In the genomic region with DNA sequence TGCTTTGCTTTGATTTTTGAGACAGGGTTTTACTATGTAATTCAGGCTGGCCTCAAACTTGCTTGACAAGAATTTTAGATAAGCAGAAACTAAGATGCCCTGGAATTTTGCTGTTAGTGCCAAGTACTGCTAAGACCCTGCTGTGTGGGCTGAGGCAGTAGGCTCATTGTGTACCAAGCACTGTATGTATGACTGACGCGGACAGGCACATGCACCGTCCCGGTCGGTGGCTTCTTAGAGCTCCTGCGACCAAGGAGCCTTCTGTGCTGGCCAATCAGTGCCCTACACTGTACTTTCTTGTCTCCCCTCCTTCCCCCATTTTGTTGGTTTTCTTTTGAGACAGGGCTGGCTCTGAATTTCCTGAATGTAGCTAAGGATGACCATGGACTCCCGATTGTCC, we compare ENCODE assay signal across 16 mouse cellular contexts. TPM values are rescaled to one million over a fixed set of nuclear protein-coding genes. Genes with fewer than 3 reads are reported as not detected.
A peak's percentile ranks its signal among the peaks of the same experiment; 100 is the strongest.
DNase-seq lines count a peak whose midpoint lies in the region; ATAC-seq and TF ChIP-seq lines count a peak whose summit lies in the region.
"Had no signal": no experiment of that assay in that cellular context is flagged by ENCODE, and none has a peak within 500 bp of the region (broad histone marks: within the 10 kb centered on the region; RNA-seq: fewer than 3 reads in every experiment).

No protein-coding gene starts in this region.

- intact Hi-C loops in heart, adult 2 months (cut with DNase I) = loop anchor here (5.0 to 10.0 kb wide), 4 partner anchors 43 to 890 kb away; a partner anchor contains a TSS

- H3K4me3 ChIP-seq in heart, adult 2 months = no peak overlapping the region
- H3K4me3 ChIP-seq in kidney, embryonic 16.5 days (ENCODE audit: low read length) = no peak overlapping the region
- H3K4me3 ChIP-seq in G1E (ENCODE audit: low read depth, low read length) = peak overlapping the region; percentile 77; the same call in 1 of the 2 replicates
- H3K4me3 ChIP-seq in liver, embryonic 11.5 days (ENCODE audit: low read depth, low read length) = peak overlapping the region; percentile 85
- H3K4me3 ChIP-seq: hindbrain, embryonic 15.5 days had no signal

- no peaks in the 10 kb centered on the region for H3K79me2 ChIP-seq in heart, adult 2 months (replicated peaks; ENCODE audit: control insufficient read depth, insufficient read depth, low read length)

- no peak for TF ChIP-seq POLR2A in heart, adult 2 months (IDR thresholded peaks at IDR 0.05; ENCODE audit: insufficient read depth, low read depth, low read length)

- no peak for ATAC-seq in kidney, embryonic 16.5 days (ENCODE audit: low FRiP score, low TSS enrichment)
- ATAC-seq in G1E (ENCODE audit: extremely low read depth, insufficient number of reproducible peaks, low FRiP score, poor library complexity, severe bottlenecking) = no peak
- ATAC-seq in liver, embryonic 11.5 days (replicated peaks; ENCODE audit: low FRiP score) = no peak
- ATAC-seq: forebrain, embryonic 14.5 days had no signal

- no peaks in the 10 kb centered on the region; the same call in none of the 2 replicates for H3K36me3 ChIP-seq in heart, adult 2 months (ENCODE audit: control insufficient read depth, insufficient read depth, low read length)
- peaks cover 40% of the 10 kb centered on the region for H3K36me3 ChIP-seq in kidney, embryonic 16.5 days (ENCODE audit: insufficient read depth, low read length)
- peaks cover 62% of the 10 kb centered on the region for H3K36me3 ChIP-seq in G1E (replicated peaks)
- H3K36me3 ChIP-seq in liver, embryonic 11.5 days (ENCODE audit: control insufficient read depth, insufficient read depth, low read length) = peaks cover 45% of the 10 kb centered on the region

- H3K9me3 ChIP-seq in kidney, embryonic 16.5 days (ENCODE audit: low read length) = no peaks in the 10 kb centered on the region
- no peaks in the 10 kb centered on the region for H3K9me3 ChIP-seq in G1E (replicated peaks)
- H3K9me3 ChIP-seq in liver, embryonic 11.5 days (ENCODE audit: control insufficient read depth, low read length) = no peaks in the 10 kb centered on the region
- H3K9me3 ChIP-seq: hindbrain, embryonic 15.5 days had no signal

- no peak for DNase-seq in heart, adult 2 months
- no peak for DNase-seq in heart, postnatal 4 days
- no peak for DNase-seq in kidney, postnatal 14 days
- no peak for DNase-seq in G1E (ENCODE audit: low spot score)
- no peak for DNase-seq in liver, embryonic 11.5 days (ENCODE audit: low spot score)
- no peak for DNase-seq in thymus, postnatal 10 days (ENCODE audit: low spot score in 2 of 2)
- no peak for DNase-seq in ovary, postnatal 14 days (ENCODE audit: low spot score)
- DNase-seq: adrenal gland, adult 2 months; embryo, embryonic 11 days; gastrocnemius, postnatal 25 days had no signal

- H3K27ac ChIP-seq in heart, adult 2 months = peak overlapping the region; percentile 78
- peak overlapping the region; percentile 65; the same call in 1 of the 2 replicates for H3K27ac ChIP-seq in kidney, embryonic 16.5 days (ENCODE audit: low read length)
- H3K27ac ChIP-seq in liver, embryonic 11.5 days (ENCODE audit: low read depth, low read length) = peak overlapping the region; percentile 93
- H3K27ac ChIP-seq: hindbrain, embryonic 15.5 days; macrophage had no signal

- WGBS in heart, adult 2 months = 72% methylated on average over 7 of the region's 7 CpGs
- 79% methylated on average over 7 of the region's 7 CpGs for WGBS in kidney, embryonic 16.5 days
- 75% methylated on average over 7 of the region's 7 CpGs for WGBS in liver, embryonic 11.5 days

- H3K4me1 ChIP-seq in heart, adult 2 months (ENCODE audit: control insufficient read depth, insufficient read depth, low read length) = peaks cover 21% of the 10 kb centered on the region
- H3K4me1 ChIP-seq in kidney, embryonic 16.5 days (ENCODE audit: insufficient read depth, low read length) = peaks cover 42% of the 10 kb centered on the region
- peaks cover 90% of the 10 kb centered on the region for H3K4me1 ChIP-seq in G1E (ENCODE audit: insufficient read depth, low read depth, low read length)
- peaks cover 40% of the 10 kb centered on the region for H3K4me1 ChIP-seq in liver, embryonic 11.5 days (replicated peaks; ENCODE audit: control insufficient read depth, insufficient read depth, low read length)

- no peak for TF ChIP-seq EP300 in heart, adult 2 months (IDR thresholded peaks at IDR 0.05; ENCODE audit: insufficient read depth, low read depth, low read length)

- no peak for TF ChIP-seq CTCF in heart, adult 2 months (IDR thresholded peaks at IDR 0.05)
- no peak for TF ChIP-seq CTCF in G1E (IDR thresholded peaks at IDR 0.05; ENCODE audit: low read depth, low read length)

- H3K27me3 ChIP-seq in heart, adult 2 months (ENCODE audit: control insufficient read depth, insufficient read depth, low read length) = no peaks in the 10 kb centered on the region
- no peaks in the 10 kb centered on the region for H3K27me3 ChIP-seq in kidney, embryonic 16.5 days (ENCODE audit: insufficient read depth, low read length)
- H3K27me3 ChIP-seq in G1E (ENCODE audit: insufficient read depth, low read length) = no peaks in the 10 kb centered on the region
- H3K27me3 ChIP-seq in liver, embryonic 11.5 days (replicated peaks; ENCODE audit: control insufficient read depth, insufficient read depth, low read length) = no peaks in the 10 kb centered on the region
- H3K27me3 ChIP-seq: CH12.LX; hindbrain, embryonic 15.5 days had no signal

- H3K9ac ChIP-seq in heart, adult 2 months (ENCODE audit: low read depth, low read length) = no peak overlapping the region
- no peak overlapping the region for H3K9ac ChIP-seq in kidney, embryonic 16.5 days (replicated peaks; ENCODE audit: low read length)
- H3K9ac ChIP-seq in liver, embryonic 11.5 days (ENCODE audit: low read depth, low read length) = peak overlapping the region; percentile 93
- H3K9ac ChIP-seq: hindbrain, embryonic 15.5 days had no signal

- no peak overlapping the region for H3K4me2 ChIP-seq in kidney, embryonic 16.5 days (replicated peaks; ENCODE audit: low read depth, low read length)
- peak overlapping the region; percentile 77 for H3K4me2 ChIP-seq in liver, embryonic 11.5 days
- H3K4me2 ChIP-seq: hindbrain, embryonic 15.5 days had no signal

RNA-seq across cellular contexts. Expression of a gene that starts 4.7 kb away (rescaled TPM):
- total RNA-seq in heart, adult 2 months (2021) = 10 to 100 TPM; 65.6 to 70.8 TPM
- 123 and 126 TPM in 2 replicates for polyA plus RNA-seq in heart, adult 2 months (2012; rRNA removed)
- total RNA-seq in heart, postnatal 4 days (2021) = 10 to 100 TPM; 63.8 to 69.8 TPM
- 108 and 113 TPM in 2 replicates for polyA plus RNA-seq in kidney, embryonic 16.5 days (2015; fragmentation: Nextera tagmentation; extraction: Ambion mirVana)
- 81.6 and 123 TPM in 2 replicates for total RNA-seq in G1E (2014; fragmentation: Nextera tagmentation)
- 49.4 and 53.1 TPM in 2 replicates for total RNA-seq in G1E (2017)
- polyA plus RNA-seq in G1E (2012) = 196 and 200 TPM in 2 replicates
- polyA plus RNA-seq in liver, embryonic 11.5 days (2014; fragmentation: Nextera tagmentation; extraction: Ambion mirVana) = 468 and 489 TPM in 2 replicates

RNA-seq across cellular contexts. Expression of a gene that starts 9.9 kb away (rescaled TPM):
- total RNA-seq in heart, adult 2 months (2021) = 10 to 100 TPM; 16.1 to 19.1 TPM
- 10.5 and 18.0 TPM in 2 replicates for polyA plus RNA-seq in heart, adult 2 months (2012; rRNA removed)
- total RNA-seq in heart, postnatal 4 days (2021) = 10 to 100 TPM; 28.2 to 31.1 TPM
- polyA plus RNA-seq in kidney, embryonic 16.5 days (2015; fragmentation: Nextera tagmentation; extraction: Ambion mirVana) = 97.0 and 102 TPM in 2 replicates
- total RNA-seq in G1E (2014; fragmentation: Nextera tagmentation) = 32.5 and 36.3 TPM in 2 replicates
- total RNA-seq in G1E (2017) = 71.7 and 73.9 TPM in 2 replicates
- polyA plus RNA-seq in G1E (2012) = 37.2 and 40.9 TPM in 2 replicates
- 102 and 106 TPM in 2 replicates for polyA plus RNA-seq in liver, embryonic 11.5 days (2014; fragmentation: Nextera tagmentation; extraction: Ambion mirVana)

RNA-seq across cellular contexts. Expression of a gene that starts 10.2 kb away (rescaled TPM):
- not detected for total RNA-seq in heart, adult 2 months (2021)
- polyA plus RNA-seq in heart, adult 2 months (2012; rRNA removed) = not detected in 2 replicates
- under 1 TPM; 0.19 to 0.25 TPM for total RNA-seq in heart, postnatal 4 days (2021)
- polyA plus RNA-seq in kidney, embryonic 16.5 days (2015; fragmentation: Nextera tagmentation; extraction: Ambion mirVana) = 0.49 and 0.67 TPM in 2 replicates
- total RNA-seq in G1E (2014; fragmentation: Nextera tagmentation) = 0.53 TPM in 1 of 2 replicates, not detected in the other
- total RNA-seq in G1E (2017) = 0.27 and 0.29 TPM in 2 replicates
- 0.05 TPM in 1 of 2 replicates, not detected in the other for polyA plus RNA-seq in G1E (2012)
- polyA plus RNA-seq in liver, embryonic 11.5 days (2014; fragmentation: Nextera tagmentation; extraction: Ambion mirVana) = 0.36 and 0.49 TPM in 2 replicates
- total RNA-seq: monocyte, adult 5-6 weeks had no signal

RNA-seq across cellular contexts. Expression of a gene that starts 11.7 kb away (rescaled TPM):
- total RNA-seq in heart, adult 2 months (2021) = 1 to 10 TPM; 3.9 to 4.0 TPM
- polyA plus RNA-seq in heart, adult 2 months (2012; rRNA removed) = 9.0 and 11.2 TPM in 2 replicates
- total RNA-seq in heart, postnatal 4 days (2021) = 1 to 10 TPM; 6.3 to 6.9 TPM
- polyA plus RNA-seq in kidney, embryonic 16.5 days (2015; fragmentation: Nextera tagmentation; extraction: Ambion mirVana) = 17.3 and 20.6 TPM in 2 replicates
- total RNA-seq in G1E (2014; fragmentation: Nextera tagmentation) = 1.8 and 2.3 TPM in 2 replicates
- 1.3 and 1.7 TPM in 2 replicates for total RNA-seq in G1E (2017)
- 1.7 and 3.0 TPM in 2 replicates for polyA plus RNA-seq in G1E (2012)
- polyA plus RNA-seq in liver, embryonic 11.5 days (2014; fragmentation: Nextera tagmentation; extraction: Ambion mirVana) = 10.1 and 10.9 TPM in 2 replicates

RNA-seq across cellular contexts. Expression of a gene that starts 35.1 kb away (rescaled TPM):
- under 1 TPM; 0.09 to 0.13 TPM for total RNA-seq in heart, adult 2 months (2021)
- polyA plus RNA-seq in heart, adult 2 months (2012; rRNA removed) = 0.41 and 1.2 TPM in 2 replicates
- total RNA-seq in heart, postnatal 4 days (2021) = not detected
- 25.9 and 28.3 TPM in 2 replicates for polyA plus RNA-seq in kidney, embryonic 16.5 days (2015; fragmentation: Nextera tagmentation; extraction: Ambion mirVana)
- 0.53 TPM in 1 of 2 replicates, not detected in the other for total RNA-seq in G1E (2014; fragmentation: Nextera tagmentation)
- 0.06 and 0.11 TPM in 2 replicates for total RNA-seq in G1E (2017)
- 0.09 TPM in 1 of 2 replicates, not detected in the other for polyA plus RNA-seq in G1E (2012)
- 0.48 and 0.99 TPM in 2 replicates for polyA plus RNA-seq in liver, embryonic 11.5 days (2014; fragmentation: Nextera tagmentation; extraction: Ambion mirVana)

Comparison
In these comparisons a context has a peak if more than half of its experiments do, and no peak if none do; other contexts are left out.
1. H3K4me3 ChIP-seq: peak in G1E (single experiment) and liver, embryonic 11.5 days (single experiment); none in heart, adult 2 months (single experiment) and kidney, embryonic 16.5 days (single experiment).
2. Peak in every context shown above with its lines, with median percentiles within 50 percentile points of each other: H3K27ac ChIP-seq.